Mouse (Mus musculus): ENCODE data around the gene Cdkn2c. TPM values are rescaled to one million over a fixed set of nuclear protein-coding genes. Genes with fewer than 3 reads are reported as not detected.

The Cdkn2c gene
- polyA plus RNA-seq, 1 experiment from 2014 or later, result 11.6 TPM

DNA sequence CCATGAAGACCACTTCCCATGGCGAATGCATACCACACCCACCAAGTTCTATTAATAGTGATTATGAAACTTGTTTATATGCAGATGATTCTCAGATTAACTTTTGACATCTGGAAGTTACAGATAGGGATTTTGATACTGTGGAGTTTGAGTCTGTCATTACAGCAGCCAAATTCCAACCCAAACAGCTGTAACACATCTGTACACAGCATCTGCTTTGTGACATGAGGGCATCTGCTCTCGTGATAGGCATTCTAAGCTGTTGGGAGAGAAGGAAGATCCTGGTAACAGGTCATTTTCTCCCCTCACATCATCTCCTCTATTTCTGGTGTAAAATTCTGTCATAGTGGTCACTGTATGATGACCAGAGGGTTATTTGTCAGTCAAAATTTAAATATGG, 36.8 kb downstream of the Cdkn2c start:
- 50% methylated on average over 2 of the region's 2 CpGs for WGBS
- no peak overlapping the region for H3K9ac ChIP-seq

DNA sequence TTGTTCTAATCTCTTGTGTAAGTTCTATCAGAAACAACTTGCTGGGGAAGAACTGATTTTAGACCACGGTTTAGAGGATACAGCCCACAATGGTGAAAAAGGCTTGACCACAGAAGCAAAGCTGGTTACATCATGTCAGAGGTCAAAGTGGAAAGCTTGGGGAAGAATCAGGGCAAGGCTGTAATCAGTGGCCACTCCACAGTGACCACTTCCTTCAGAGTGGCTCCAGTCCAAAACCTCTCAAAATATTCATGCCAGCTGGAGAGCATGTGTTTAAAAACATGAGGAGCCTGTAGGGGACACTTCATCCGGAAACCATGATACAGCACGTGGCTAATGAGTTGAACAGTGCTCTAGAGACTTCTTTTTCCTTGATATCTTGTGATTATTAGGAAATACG, 54.4 kb downstream of the Cdkn2c start:
- no peak overlapping the region for H3K4me2 ChIP-seq
- no peak for ATAC-seq (ENCODE audit: insufficient number of reproducible peaks, low FRiP score)
- no peaks in the 10 kb centered on the region for H3K4me1 ChIP-seq (replicated peaks)
- 64% methylated on average over 4 of the region's 4 CpGs for WGBS
- no peak overlapping the region for H3K27ac ChIP-seq (ENCODE audit: poor library complexity, severe bottlenecking)
- no peak overlapping the region for H3K4me3 ChIP-seq
- no peaks in the 10 kb centered on the region for H3K9me3 ChIP-seq (replicated peaks)
- no peaks in the 10 kb centered on the region for H3K36me3 ChIP-seq
- no peaks in the 10 kb centered on the region for H3K27me3 ChIP-seq (replicated peaks)
- no peak overlapping the region for H3K9ac ChIP-seq

More for the DNA sequence above, 36.8 kb downstream of the Cdkn2c start:
- no peak for ATAC-seq (ENCODE audit: insufficient number of reproducible peaks, low FRiP score)
- no peaks in the 10 kb centered on the region for H3K9me3 ChIP-seq (replicated peaks)
- no peak overlapping the region for H3K4me3 ChIP-seq
- no peaks in the 10 kb centered on the region for H3K27me3 ChIP-seq (replicated peaks)
- H3K36me3 ChIP-seq, result no peaks in the 10 kb centered on the region
- no peak overlapping the region for H3K4me2 ChIP-seq
- H3K4me1 ChIP-seq (replicated peaks), result no peaks in the 10 kb centered on the region
- no peak overlapping the region for H3K27ac ChIP-seq (ENCODE audit: poor library complexity, severe bottlenecking)

Other genes starting within 250 kb of the Cdkn2c start
- gene Rnf11, start 182.5 kb downstream of the Cdkn2c start, polyA plus RNA-seq (2016; fragmentation: Nextera tagmentation; extraction: Ambion mirVana), result 62.2 and 63.9 TPM in 2 replicates
- not detected in 2 replicates for gene 4930522H14Rik, start 135.9 kb downstream of the Cdkn2c start, polyA plus RNA-seq (2016; fragmentation: Nextera tagmentation; extraction: Ambion mirVana)
- 29.2 and 31.5 TPM in 2 replicates for gene Faf1, start 9.4 kb upstream of the Cdkn2c start, polyA plus RNA-seq (2016; fragmentation: Nextera tagmentation; extraction: Ambion mirVana)